Mouse (Mus musculus): ENCODE measurements around the gene Arhgef40. TPM values are rescaled to one million over a fixed set of nuclear protein-coding genes. Genes with fewer than 3 reads are reported as not detected.
A peak's percentile ranks its signal among the peaks of the same experiment; 100 is the strongest.

Gene Arhgef40
- polyA plus RNA-seq, 1 experiment from 2014 or later: 70.4 TPM

- no peaks in the 10 kb centered on the region for H3K9me3 ChIP-seq (ENCODE audit: control insufficient read depth, low read length)
- no peaks in the 10 kb centered on the region for H3K27me3 ChIP-seq (replicated peaks; ENCODE audit: control insufficient read depth, insufficient read depth, low read length)
- 0% methylated on average over 11 of the region's 24 CpGs for WGBS
- peak overlapping the region; percentile 83 for H3K9ac ChIP-seq (replicated peaks; ENCODE audit: low read depth, low read length)
- H3K4me1 ChIP-seq (replicated peaks; ENCODE audit: control insufficient read depth, insufficient read depth, low read length): peaks cover 61% of the 10 kb centered on the region
- H3K36me3 ChIP-seq (ENCODE audit: control insufficient read depth, insufficient read depth): 0 out of 2 replicates have a peak, but pooled peaks cover 3% of the 10 kb centered on the region
- peak overlapping the region; percentile 55 for H3K4me2 ChIP-seq (ENCODE audit: low read length)
- peak overlapping the region; percentile 92 for H3K27ac ChIP-seq (ENCODE audit: low read length)
- no peak for ATAC-seq
- peak overlapping the region; percentile 60 for H3K4me3 ChIP-seq (replicated peaks; ENCODE audit: low read length)
Measured at GRCm38 (mm10) chr14:52013771-52014219, 29.3 kb downstream of the Arhgef40 start.

DNA sequence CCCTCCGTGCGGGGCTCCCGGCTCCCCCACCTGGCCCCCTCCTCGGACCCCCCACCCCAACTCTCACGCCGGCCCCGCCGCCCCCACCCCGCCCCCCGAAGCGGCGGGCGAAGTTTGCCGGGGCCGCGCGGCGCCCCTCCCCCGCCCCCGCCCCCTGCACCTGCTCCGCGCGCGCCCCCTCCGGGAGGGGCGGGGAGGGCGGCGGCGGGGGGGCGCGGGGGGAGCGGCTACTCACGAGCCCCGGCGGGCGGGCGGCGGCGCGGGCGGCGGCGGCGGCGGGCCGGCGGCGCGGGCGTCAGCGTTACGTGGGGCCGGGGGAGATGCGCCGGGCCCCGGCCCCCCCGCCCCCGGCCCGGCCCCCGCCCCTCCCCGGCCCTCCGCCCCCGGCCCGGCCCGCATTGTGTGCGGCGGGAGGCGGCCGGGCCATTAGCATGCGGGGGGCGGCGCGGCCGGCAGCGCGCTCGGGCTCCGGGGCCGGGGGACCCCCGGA lies 29.8 kb downstream of the Arhgef40 start:
- WGBS: 0% methylated on average over 5 of the region's 80 CpGs
- Histone ChIP-seq H3K4me3 (replicated peaks; ENCODE audit: low read length) (peak overlapping the region; percentile 60), H3K4me2 (ENCODE audit: low read length) (peak overlapping the region; percentile 73), H3K27ac (ENCODE audit: low read length) (peak overlapping the region; percentile 92), H3K36me3 (ENCODE audit: control insufficient read depth, insufficient read depth) (no peaks in the 10 kb centered on the region), H3K9ac (replicated peaks; ENCODE audit: low read depth, low read length) (peak overlapping the region; percentile 83), H3K9me3 (ENCODE audit: control insufficient read depth, low read length) (no peaks in the 10 kb centered on the region), H3K27me3 (replicated peaks; ENCODE audit: control insufficient read depth, insufficient read depth, low read length) (no peaks in the 10 kb centered on the region), H3K4me1 (replicated peaks; ENCODE audit: control insufficient read depth, insufficient read depth, low read length) (peaks cover 60% of the 10 kb centered on the region)
- no peak for ATAC-seq

GRCm38 (mm10) chr14:52014761-52015311 lies 30.3 kb downstream of the Arhgef40 start:
- H3K4me3 ChIP-seq (replicated peaks; ENCODE audit: low read length): peak overlapping the region; percentile 60
- WGBS: under 1% methylated on average over 27 of the region's 28 CpGs
- no peak; the same call in 1 of the 2 replicates for ATAC-seq
- no peaks in the 10 kb centered on the region for H3K27me3 ChIP-seq (replicated peaks; ENCODE audit: control insufficient read depth, insufficient read depth, low read length)
- peak overlapping the region; percentile 92 for H3K27ac ChIP-seq (ENCODE audit: low read length)
- peak overlapping the region; percentile 83 for H3K9ac ChIP-seq (replicated peaks; ENCODE audit: low read depth, low read length)
- H3K9me3 ChIP-seq (ENCODE audit: control insufficient read depth, low read length): no peaks in the 10 kb centered on the region
- peaks cover 55% of the 10 kb centered on the region for H3K4me1 ChIP-seq (replicated peaks; ENCODE audit: control insufficient read depth, insufficient read depth, low read length)
- no peaks in the 10 kb centered on the region for H3K36me3 ChIP-seq (ENCODE audit: control insufficient read depth, insufficient read depth)
- peak overlapping the region; percentile 73 for H3K4me2 ChIP-seq (ENCODE audit: low read length)

- H3K4me3 ChIP-seq (replicated peaks; ENCODE audit: low read length): peak within 1 kb of the TSS; percentile 60
- peak within 1 kb of the TSS; percentile 92 for H3K27ac ChIP-seq (ENCODE audit: low read length)
- H3K36me3 ChIP-seq (ENCODE audit: control insufficient read depth, insufficient read depth): no peaks in the 10 kb centered on the region
- peak within 1 kb of the TSS; percentile 73 for H3K4me2 ChIP-seq (ENCODE audit: low read length)
- peaks cover 48% of the 10 kb centered on the region for H3K4me1 ChIP-seq (replicated peaks; ENCODE audit: control insufficient read depth, insufficient read depth, low read length)
- ATAC-seq: no peak
- H3K9me3 ChIP-seq (ENCODE audit: control insufficient read depth, low read length): no peaks in the 10 kb centered on the region
- H3K27me3 ChIP-seq (replicated peaks; ENCODE audit: control insufficient read depth, insufficient read depth, low read length): no peaks in the 10 kb centered on the region
- WGBS: 28% methylated on average over 6 of the region's 6 CpGs
- peak within 1 kb of the TSS; percentile 83 for H3K9ac ChIP-seq (replicated peaks; ENCODE audit: low read depth, low read length)
Measured at GRCm38 (mm10) chr14:52015445-52016100, 31.1 kb downstream of the Arhgef40 start, which contains the start of gene Tmem253. TSS of gene Tmem253 (plus strand) at chr14:52015658.

GRCm38 (mm10) chr14:52016625-52017405 lies 32.3 kb downstream of the Arhgef40 start:
- no peaks in the 10 kb centered on the region for H3K27me3 ChIP-seq (replicated peaks; ENCODE audit: control insufficient read depth, insufficient read depth, low read length)
- 71% methylated on average over 13 of the region's 13 CpGs for WGBS
- no peak overlapping the region for H3K4me3 ChIP-seq (replicated peaks; ENCODE audit: low read length)
- no peak overlapping the region for H3K9ac ChIP-seq (replicated peaks; ENCODE audit: low read depth, low read length)
- no peaks in the 10 kb centered on the region for H3K36me3 ChIP-seq (ENCODE audit: control insufficient read depth, insufficient read depth)
- no peak overlapping the region for H3K4me2 ChIP-seq (ENCODE audit: low read length)
- peaks cover 36% of the 10 kb centered on the region for H3K4me1 ChIP-seq (replicated peaks; ENCODE audit: control insufficient read depth, insufficient read depth, low read length)
- no peaks in the 10 kb centered on the region for H3K9me3 ChIP-seq (ENCODE audit: control insufficient read depth, low read length)
- H3K27ac ChIP-seq (ENCODE audit: low read length): no peak overlapping the region
- no peak for ATAC-seq

GRCm38 (mm10) chr14:52017662-52018061 lies 33.1 kb downstream of the Arhgef40 start:
- Histone ChIP-seq H3K4me2 (ENCODE audit: low read length) (no peak overlapping the region), H3K9me3 (ENCODE audit: control insufficient read depth, low read length) (no peaks in the 10 kb centered on the region), H3K4me3 (replicated peaks; ENCODE audit: low read length) (no peak overlapping the region), H3K4me1 (replicated peaks; ENCODE audit: control insufficient read depth, insufficient read depth, low read length) (peaks cover 31% of the 10 kb centered on the region), H3K9ac (replicated peaks; ENCODE audit: low read depth, low read length) (no peak overlapping the region), H3K36me3 (ENCODE audit: control insufficient read depth, insufficient read depth) (no peaks in the 10 kb centered on the region), H3K27me3 (replicated peaks; ENCODE audit: control insufficient read depth, insufficient read depth, low read length) (no peaks in the 10 kb centered on the region), H3K27ac (ENCODE audit: low read length) (no peak overlapping the region)
- 78% methylated on average over 4 of the region's 4 CpGs for WGBS
- no peak for ATAC-seq

- Histone ChIP-seq H3K4me1 (replicated peaks; ENCODE audit: control insufficient read depth, insufficient read depth, low read length) (peaks cover 31% of the 10 kb centered on the region), H3K4me2 (ENCODE audit: low read length) (peak overlapping the region; percentile 67)
- ATAC-seq: no peak
Measured at GRCm38 (mm10) chr14:52018248-52019050, 33.9 kb downstream of the Arhgef40 start.

DNA sequence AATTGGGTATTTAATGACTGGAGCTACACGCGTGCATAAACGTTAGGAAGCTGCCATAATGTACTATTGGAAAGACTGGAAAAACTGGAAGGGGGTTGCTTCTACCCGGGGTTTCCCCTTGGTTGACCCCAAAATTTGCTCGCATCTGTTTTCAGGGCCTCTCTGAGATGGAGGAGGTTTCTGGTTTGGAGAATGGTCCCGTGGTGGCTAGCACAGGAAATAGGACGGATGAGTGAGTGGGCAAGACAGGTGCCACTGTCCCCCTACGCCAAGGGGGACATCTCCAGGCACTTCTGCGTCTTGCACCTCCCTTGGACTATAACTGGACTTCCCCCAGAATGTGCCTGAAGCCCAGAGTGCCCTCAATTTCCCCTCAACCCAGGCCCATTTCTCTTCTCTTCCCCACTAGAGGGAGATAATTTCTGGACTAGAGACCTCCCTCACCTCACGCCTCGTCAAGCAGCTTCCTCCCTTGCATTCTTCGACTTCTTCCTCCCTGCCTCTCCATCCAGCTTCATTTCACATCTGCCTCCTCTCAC lies 34.6 kb downstream of the Arhgef40 start:
- no peak for ATAC-seq
- no peaks in the 10 kb centered on the region for H3K36me3 ChIP-seq (ENCODE audit: control insufficient read depth, insufficient read depth)
- H3K27me3 ChIP-seq (replicated peaks; ENCODE audit: control insufficient read depth, insufficient read depth, low read length): no peaks in the 10 kb centered on the region
- H3K4me1 ChIP-seq (replicated peaks; ENCODE audit: control insufficient read depth, insufficient read depth, low read length): peaks cover 30% of the 10 kb centered on the region
- H3K9me3 ChIP-seq (ENCODE audit: control insufficient read depth, low read length): no peaks in the 10 kb centered on the region
- H3K4me3 ChIP-seq (replicated peaks; ENCODE audit: low read length): peak overlapping the region; percentile 78
- peak overlapping the region; percentile 97 for H3K27ac ChIP-seq (ENCODE audit: low read length)
- 27% methylated on average over 12 of the region's 12 CpGs for WGBS
- H3K9ac ChIP-seq (replicated peaks; ENCODE audit: low read depth, low read length): peak overlapping the region; percentile 93
- peak overlapping the region; percentile 67 for H3K4me2 ChIP-seq (ENCODE audit: low read length)

More at GRCm38 (mm10) chr14:52018248-52019050, 33.9 kb downstream of the Arhgef40 start:
- Histone ChIP-seq H3K9ac (replicated peaks; ENCODE audit: low read depth, low read length) (peak overlapping the region; percentile 93; the same call in 1 of the 2 replicates), H3K4me3 (replicated peaks; ENCODE audit: low read length) (0 out of 2 replicates have a peak overlapping the region, but pooled peaks have one; percentile 2), H3K9me3 (ENCODE audit: control insufficient read depth, low read length) (no peaks in the 10 kb centered on the region), H3K27me3 (replicated peaks; ENCODE audit: control insufficient read depth, insufficient read depth, low read length) (no peaks in the 10 kb centered on the region), H3K27ac (ENCODE audit: low read length) (no peak overlapping the region), H3K36me3 (ENCODE audit: control insufficient read depth, insufficient read depth) (no peaks in the 10 kb centered on the region)
- 85% methylated on average over 15 of the region's 15 CpGs for WGBS

Data from forebrain, embryonic 16.5 days (tissue).